Comparison of ENCODE assay signal across 9 mouse cellular contexts in the genomic region with DNA sequence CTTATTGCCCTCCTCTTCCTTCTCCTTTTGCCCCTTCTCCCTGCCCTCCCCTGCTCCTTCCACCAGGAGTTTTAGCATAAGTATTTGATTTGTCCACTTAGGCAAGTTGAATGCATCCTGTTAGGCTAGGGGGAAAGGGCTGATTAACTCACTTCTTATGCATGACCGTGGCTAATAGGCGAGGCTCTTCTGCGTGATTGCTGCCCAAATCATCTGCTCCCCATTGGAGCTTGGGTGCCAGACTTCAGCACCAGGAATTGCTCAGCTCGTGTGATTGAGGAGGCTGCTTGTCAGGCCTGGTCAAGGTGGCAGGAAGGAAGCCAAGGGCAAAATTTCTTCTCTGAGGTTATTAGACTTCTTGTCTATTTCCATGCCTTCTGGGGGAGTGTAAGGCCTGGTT. TPM values are rescaled to one million over a fixed set of nuclear protein-coding genes. Genes with fewer than 3 reads are reported as not detected.
A peak's percentile ranks its signal among the peaks of the same experiment; 100 is the strongest.
DNase-seq lines count a peak whose midpoint lies in the region; ATAC-seq and TF ChIP-seq lines count a peak whose summit lies in the region.
"Had no signal": no experiment of that assay in that cellular context is flagged by ENCODE, and none has a peak within 500 bp of the region (broad histone marks: within the 10 kb centered on the region; RNA-seq: fewer than 3 reads in every experiment).

No protein-coding gene starts in this region.

- no peak overlapping the region for H3K4me2 ChIP-seq in heart, embryonic 12.5 days
- H3K4me2 ChIP-seq in liver, embryonic 11.5 days = no peak overlapping the region
- no peak overlapping the region for H3K4me2 ChIP-seq in hindbrain, postnatal 0 days (ENCODE audit: low read depth, low read length)

- DNase-seq in adrenal gland, adult 2 months = peak; percentile 71
- DNase-seq in adrenal gland, postnatal 36 days = no peak
- no peak for DNase-seq in heart, adult 9 months (ENCODE audit: low spot score in 2 of 2)
- DNase-seq in liver, embryonic 11.5 days (ENCODE audit: low spot score) = no peak
- DNase-seq in liver = no peak
- DNase-seq in hindbrain, postnatal 0 days (ENCODE audit: low spot score) = peak; percentile 36
- DNase-seq in midbrain, embryonic 10.5 days (ENCODE audit: low spot score) = no peak
- DNase-seq: thymus, postnatal 36 days had no signal

- no peak for TF ChIP-seq CTCF in hindbrain, postnatal 0 days (IDR thresholded peaks at IDR 0.05; ENCODE audit: low read depth)

- no peaks in the 10 kb centered on the region for H3K27me3 ChIP-seq in heart, embryonic 12.5 days (replicated peaks)
- no peaks in the 10 kb centered on the region for H3K27me3 ChIP-seq in liver, embryonic 11.5 days (replicated peaks; ENCODE audit: control insufficient read depth, insufficient read depth, low read length)
- H3K27me3 ChIP-seq in hindbrain, postnatal 0 days (ENCODE audit: insufficient read depth, low read length) = no peaks in the 10 kb centered on the region
- no peaks in the 10 kb centered on the region for H3K27me3 ChIP-seq in midbrain, embryonic 10.5 days (ENCODE audit: low read depth, poor library complexity, severe bottlenecking)

- 46% methylated on average over 4 of the region's 4 CpGs for WGBS in heart, embryonic 12.5 days
- WGBS in liver, embryonic 11.5 days = 60% methylated on average over 4 of the region's 4 CpGs
- WGBS in hindbrain, postnatal 0 days = 12% methylated on average over 4 of the region's 4 CpGs
- 58% methylated on average over 4 of the region's 4 CpGs for WGBS in midbrain, embryonic 10.5 days

- no peaks in the 10 kb centered on the region for H3K9me3 ChIP-seq in heart, embryonic 12.5 days (replicated peaks)
- no peaks in the 10 kb centered on the region for H3K9me3 ChIP-seq in liver, embryonic 11.5 days (ENCODE audit: control insufficient read depth, low read length)
- no peaks in the 10 kb centered on the region for H3K9me3 ChIP-seq in hindbrain, postnatal 0 days (ENCODE audit: low read length)
- H3K9me3 ChIP-seq in midbrain, embryonic 10.5 days (replicated peaks) = no peaks in the 10 kb centered on the region

- H3K27ac ChIP-seq in heart, embryonic 12.5 days (ENCODE audit: poor library complexity, severe bottlenecking) = peak overlapping the region; percentile 45
- no peak overlapping the region for H3K27ac ChIP-seq in liver, embryonic 11.5 days (ENCODE audit: low read depth, low read length)
- H3K27ac ChIP-seq in hindbrain, postnatal 0 days = peak overlapping the region; percentile 34; the same call in 1 of the 2 replicates
- H3K27ac ChIP-seq in midbrain, embryonic 10.5 days (replicated peaks) = no peak overlapping the region

- peaks cover 94% of the 10 kb centered on the region for H3K4me1 ChIP-seq in heart, embryonic 12.5 days (replicated peaks)
- H3K4me1 ChIP-seq in liver, embryonic 11.5 days (replicated peaks; ENCODE audit: control insufficient read depth, insufficient read depth, low read length) = peaks cover 86% of the 10 kb centered on the region
- peaks cover 20% of the 10 kb centered on the region; the same call in 1 of the 2 replicates for H3K4me1 ChIP-seq in hindbrain, postnatal 0 days (ENCODE audit: insufficient read depth, low read length)
- H3K4me1 ChIP-seq in midbrain, embryonic 10.5 days = peaks cover 78% of the 10 kb centered on the region

- peaks cover 26% of the 10 kb centered on the region for H3K36me3 ChIP-seq in heart, embryonic 12.5 days
- peaks cover 4% of the 10 kb centered on the region; the same call in 1 of the 2 replicates for H3K36me3 ChIP-seq in liver, embryonic 11.5 days (ENCODE audit: control insufficient read depth, insufficient read depth, low read length)
- H3K36me3 ChIP-seq in hindbrain, postnatal 0 days (ENCODE audit: insufficient read depth, low read length) = no peaks in the 10 kb centered on the region
- peaks cover 52% of the 10 kb centered on the region for H3K36me3 ChIP-seq in midbrain, embryonic 10.5 days

- no peak overlapping the region for H3K4me3 ChIP-seq in heart, embryonic 12.5 days
- no peak overlapping the region for H3K4me3 ChIP-seq in liver, embryonic 11.5 days (ENCODE audit: low read depth, low read length)
- no peak overlapping the region for H3K4me3 ChIP-seq in hindbrain, postnatal 0 days (ENCODE audit: low read length)
- H3K4me3 ChIP-seq in midbrain, embryonic 10.5 days = no peak overlapping the region

- ATAC-seq in heart, embryonic 12.5 days (ENCODE audit: insufficient number of reproducible peaks, low FRiP score) = no peak
- no peak for ATAC-seq in liver, embryonic 11.5 days (replicated peaks; ENCODE audit: low FRiP score)
- no peak for ATAC-seq in hindbrain, postnatal 0 days

- peak overlapping the region; percentile 8; the same call in 1 of the 2 replicates for H3K9ac ChIP-seq in heart, embryonic 12.5 days
- H3K9ac ChIP-seq in liver, embryonic 11.5 days (ENCODE audit: low read depth, low read length) = 0 out of 2 replicates have a peak overlapping the region, but pooled peaks have one; percentile 17
- H3K9ac ChIP-seq in hindbrain, postnatal 0 days (replicated peaks; ENCODE audit: low read length) = no peak overlapping the region

RNA-seq across cellular contexts. Expression of a gene that starts 19.8 kb away (rescaled TPM):
- 100 to 1,000 TPM; 278 to 501 TPM for total RNA-seq in adrenal gland, adult 2 months (2021)
- 8.0 and 9.8 TPM in 2 replicates for polyA plus RNA-seq in adrenal gland, adult 2 months (2012; rRNA removed)
- 100 to 1,000 TPM; 297 to 341 TPM for total RNA-seq in adrenal gland, postnatal 36 days (2021)
- polyA plus RNA-seq in heart, embryonic 12.5 days (2016; fragmentation: Nextera tagmentation; extraction: Ambion mirVana) = 156 and 158 TPM in 2 replicates
- 107 and 112 TPM in 2 replicates for polyA plus RNA-seq in liver, embryonic 11.5 days (2014; fragmentation: Nextera tagmentation; extraction: Ambion mirVana)
- total RNA-seq in hindbrain, postnatal 0 days (2014; rRNA removed) = 50.7 and 57.2 TPM in 2 replicates
- polyA plus RNA-seq in hindbrain, postnatal 0 days (2015; fragmentation: Nextera tagmentation; extraction: Ambion mirVana) = 112 and 116 TPM in 2 replicates
- 237 and 298 TPM in 2 replicates for polyA plus RNA-seq in midbrain, embryonic 10.5 days (2016; fragmentation: Nextera tagmentation; extraction: Ambion mirVana)

Comparison
In these comparisons a context has a peak if more than half of its experiments do, and no peak if none do; other contexts are left out.
1. DNase-seq: peak in adrenal gland, adult 2 months (single experiment) and hindbrain, postnatal 0 days (single experiment); none in adrenal gland, postnatal 36 days (0 of 2), heart, adult 9 months (0 of 2), liver, embryonic 11.5 days (single experiment), liver (single experiment) and midbrain, embryonic 10.5 days (single experiment).
2. H3K27ac ChIP-seq: peak in heart, embryonic 12.5 days (single experiment) and hindbrain, postnatal 0 days (single experiment); none in liver, embryonic 11.5 days (single experiment) and midbrain, embryonic 10.5 days (single experiment).